Mouse (Mus musculus) cerebellum, postnatal 14 days (tissue): ENCODE measurements around the gene Hspa14.

Experiments used
- DNase-seq, 2 experiments: peaks; one replicate each; pipeline ENCODE4 v3.0.0; 2021; ENCODE audit warnings: mixed read lengths in 2 of 2

The Hspa14 gene

GRCm38 (mm10) chr2:3512552-3513454 is at the start of gene Hspa14, which contains the start of the genes Gm45902 and Cdnf:
TSS of gene Hspa14 (minus strand) at chr2:3512814.
TSS of gene Gm45902 (minus strand) at chr2:3512790.
TSS of gene Cdnf (plus strand) at chr2:3513030.
- DNase-seq = peak; percentile 95 to 96

GRCm38 (mm10) chr2:3546588-3546987 is 34.0 kb upstream of the Hspa14 start:
- peak; percentile 79 to 82 for DNase-seq

GRCm38 (mm10) chr2:3546055-3546454 is 33.4 kb upstream of the Hspa14 start:
- DNase-seq = no peak

- DNase-seq = no peak
Measured at GRCm38 (mm10) chr2:3541307-3542079, 28.9 kb upstream of the Hspa14 start.

- DNase-seq = no peak
Measured at GRCm38 (mm10) chr2:3526288-3526687, 13.7 kb upstream of the Hspa14 start.

- DNase-seq = no peak
Measured at GRCm38 (mm10) chr2:3522558-3522957, 9.9 kb upstream of the Hspa14 start.

- DNase-seq = peak; percentile 35 to 61
Measured at GRCm38 (mm10) chr2:3512076-3512475, 538 bp downstream of the Hspa14 start.

- DNase-seq = no peak
Measured at GRCm38 (mm10) chr2:3500886-3501285, 11.7 kb downstream of the Hspa14 start.

- DNase-seq = no peak
Measured at GRCm38 (mm10) chr2:3499543-3499942, 13.1 kb downstream of the Hspa14 start.

- no peak for DNase-seq
Measured at GRCm38 (mm10) chr2:3493833-3494409, 18.7 kb downstream of the Hspa14 start.

- DNase-seq = no peak
Measured at GRCm38 (mm10) chr2:3489816-3490215, 22.8 kb downstream of the Hspa14 start.

- no peak for DNase-seq
Measured at GRCm38 (mm10) chr2:3480239-3480638, 32.4 kb downstream of the Hspa14 start.

- DNase-seq = no peak
Measured at GRCm38 (mm10) chr2:3475746-3476251, 36.8 kb downstream of the Hspa14 start.

GRCm38 (mm10) chr2:3474861-3475283 is 37.7 kb downstream of the Hspa14 start, which contains the start of gene Suv39h2:
TSS of gene Suv39h2 (minus strand) at chr2:3475031.
- peak; percentile 99 to 100 for DNase-seq

GRCm38 (mm10) chr2:3474361-3474805 is 38.2 kb downstream of the Hspa14 start:
- DNase-seq = peak; percentile 73 to 75

GRCm38 (mm10) chr2:3473891-3474290 is 38.7 kb downstream of the Hspa14 start:
- DNase-seq = no peak

GRCm38 (mm10) chr2:3456590-3456989 is 56.0 kb downstream of the Hspa14 start:
- DNase-seq = no peak

GRCm38 (mm10) chr2:3453096-3453495 is 59.5 kb downstream of the Hspa14 start:
- DNase-seq = no peak

- no peak for DNase-seq
Measured at GRCm38 (mm10) chr2:3449431-3449830, 63.2 kb downstream of the Hspa14 start.

GRCm38 (mm10) chr2:3445984-3446383 is 66.6 kb downstream of the Hspa14 start:
- DNase-seq = no peak

- peak; percentile 29 to 36 for DNase-seq
Measured at GRCm38 (mm10) chr2:3444206-3444605, 68.4 kb downstream of the Hspa14 start.
